Mouse (Mus musculus) erythroblast, adult 5-6 weeks (primary cell): Measurements from ENCODE around the gene Prl3a1. TPM values are rescaled to one million over a fixed set of nuclear protein-coding genes. Genes with fewer than 3 reads are reported as not detected.

Experiments used
- ATAC-seq: replicated peaks from 2 replicates; pipeline ENCODE4 v1.8.0; 2016; ENCODE audit warnings: moderate number of reproducible peaks, mild to moderate bottlenecking, moderate TSS enrichment, inconsistent platforms; ENCODE audit not compliant: poor library complexity, low FRiP score, severe bottlenecking
- total RNA-seq, 2 experiments: library from RNA; stranded (forward) in 1 of 2; stranded (reverse) in 1 of 2; fragments of 150-400 nt in 1 of 2; fragments of 200-764, 138-1000 nt in 1 of 2; gene quantifications; 2 replicates each; pipeline versions ENCODE4 v1.2.3 to v1.2.4; 2015 to 2017; ENCODE audit warnings: low replicate concordance in 2 of 2

Gene Prl3a1
- total RNA-seq (2015; ENCODE audit: low replicate concordance) (not detected in 2 replicates), total RNA-seq (2017; ENCODE audit: low replicate concordance) (not detected in 2 replicates)

DNA sequence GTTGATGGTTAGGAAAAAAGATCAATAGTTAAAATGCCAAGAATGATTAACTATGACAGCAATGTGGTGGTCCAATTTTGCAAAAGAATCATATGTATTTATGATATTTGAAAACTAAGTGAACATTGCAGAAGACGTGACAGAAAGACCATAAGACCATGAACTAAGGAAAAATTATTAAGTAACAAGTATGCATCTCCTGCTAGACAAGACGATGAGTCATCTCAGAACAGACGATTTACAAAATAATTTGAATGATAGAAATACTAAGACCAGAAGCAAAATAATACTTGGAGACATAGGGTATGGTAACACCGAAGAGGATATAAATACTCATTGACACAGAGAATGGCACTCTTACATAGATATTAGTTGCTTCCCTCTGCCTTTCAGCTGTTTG lies at the start of gene Prl3a1:
TSS of gene Prl3a1 (plus strand) at position 301 of the 400 bp plus-strand sequence.
- ATAC-seq, result no peak

GRCm38 (mm10) chr13:27241547-27241946 lies 17.7 kb upstream of the Prl3a1 start, which contains the start of gene Prl3b1:
TSS of gene Prl3b1 (plus strand) at chr13:27241847.
- ATAC-seq, result no peak

DNA sequence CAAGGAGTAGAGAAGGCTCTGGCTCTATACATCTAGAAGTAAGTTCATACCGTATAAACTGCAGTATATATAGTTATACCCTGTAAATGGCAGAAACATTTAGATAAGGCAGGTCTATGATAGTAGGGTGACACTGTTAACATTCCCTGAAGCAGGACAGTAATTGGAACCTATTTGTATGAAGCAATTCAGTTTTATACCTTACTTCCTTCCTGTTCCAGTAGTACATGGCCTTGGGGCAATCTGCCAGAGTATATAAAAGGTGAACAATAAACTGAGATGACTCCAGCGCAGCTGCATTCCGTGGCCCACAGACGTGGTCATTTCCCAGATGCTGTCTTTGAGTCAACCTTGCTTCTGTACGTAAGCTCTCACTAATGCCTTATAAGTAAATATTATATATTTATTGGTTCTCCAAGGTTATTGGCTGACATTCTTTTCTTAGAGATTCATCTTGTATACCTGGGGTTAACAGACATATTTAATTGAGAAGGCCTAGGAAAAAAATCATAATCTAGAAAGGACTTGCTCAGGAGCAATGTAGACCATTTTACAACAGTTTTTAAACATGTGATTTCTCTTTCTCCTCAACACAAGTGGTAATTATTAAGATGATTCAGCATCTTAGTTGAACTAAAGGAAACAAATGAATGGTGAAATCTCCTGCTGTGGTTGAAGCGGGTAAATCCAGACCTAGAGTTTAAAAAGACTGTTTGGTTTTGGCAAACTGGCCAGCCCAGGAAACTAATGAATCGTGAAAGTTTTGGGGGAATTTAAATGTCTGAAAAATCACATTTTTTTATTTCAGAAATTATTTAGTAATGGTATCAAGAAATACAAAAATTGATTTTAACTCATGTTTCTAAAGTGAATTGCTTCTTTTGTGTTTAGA lies 53.3 kb downstream of the Prl3a1 start, which contains the start of gene Prl6a1:
TSS of gene Prl6a1 (plus strand) at position 294 of the 892 bp plus-strand sequence.
- no peak for ATAC-seq

Other genes with a start within 250 kb of the Prl3a1 start
- not detected in 2 replicates for gene Prl, start 201.9 kb upstream of the Prl3a1 start, total RNA-seq (2015; ENCODE audit: low replicate concordance)
- gene Prl, start 201.9 kb upstream of the Prl3a1 start, total RNA-seq (2017; ENCODE audit: low replicate concordance), result not detected in 2 replicates
- not detected in 2 replicates for gene Prl3d1, start 165.2 kb upstream of the Prl3a1 start, total RNA-seq (2015; ENCODE audit: low replicate concordance)
- gene Prl3d1, start 165.2 kb upstream of the Prl3a1 start, total RNA-seq (2017; ENCODE audit: low replicate concordance), result not detected in 2 replicates
- gene Prl3d2, start 137.7 kb upstream of the Prl3a1 start, total RNA-seq (2015; ENCODE audit: low replicate concordance), result not detected in 2 replicates
- gene Prl3d2, start 137.7 kb upstream of the Prl3a1 start, total RNA-seq (2017; ENCODE audit: low replicate concordance), result not detected in 2 replicates
- not detected in 2 replicates for gene Prl3d3, start 102.6 kb upstream of the Prl3a1 start, total RNA-seq (2015; ENCODE audit: low replicate concordance)
- gene Prl3d3, start 102.6 kb upstream of the Prl3a1 start, total RNA-seq (2017; ENCODE audit: low replicate concordance), result not detected in 2 replicates
- not detected in 2 replicates for gene Prl3c1, start 62.8 kb upstream of the Prl3a1 start, total RNA-seq (2015; ENCODE audit: low replicate concordance)
- gene Prl3c1, start 62.8 kb upstream of the Prl3a1 start, total RNA-seq (2017; ENCODE audit: low replicate concordance), result not detected in 2 replicates
- not detected in 2 replicates for gene Prl3b1, start 17.6 kb upstream of the Prl3a1 start, total RNA-seq (2015; ENCODE audit: low replicate concordance)
- not detected in 2 replicates for gene Prl3b1, start 17.6 kb upstream of the Prl3a1 start, total RNA-seq (2017; ENCODE audit: low replicate concordance)
- not detected in 2 replicates for gene Prl6a1, start 53.2 kb downstream of the Prl3a1 start, total RNA-seq (2015; ENCODE audit: low replicate concordance)
- gene Prl6a1, start 53.2 kb downstream of the Prl3a1 start, total RNA-seq (2017; ENCODE audit: low replicate concordance), result not detected in 2 replicates
- gene Prl8a2, start 86.2 kb downstream of the Prl3a1 start, total RNA-seq (2015; ENCODE audit: low replicate concordance), result not detected in 2 replicates
- not detected in 2 replicates for gene Prl8a2, start 86.2 kb downstream of the Prl3a1 start, total RNA-seq (2017; ENCODE audit: low replicate concordance)
- not detected in 2 replicates for gene Prl2b1, start 131.4 kb downstream of the Prl3a1 start, total RNA-seq (2015; ENCODE audit: low replicate concordance)
- gene Prl2b1, start 131.4 kb downstream of the Prl3a1 start, total RNA-seq (2017; ENCODE audit: low replicate concordance), result not detected in 2 replicates
- not detected in 2 replicates for gene Prl8a6, start 179.3 kb downstream of the Prl3a1 start, total RNA-seq (2015; ENCODE audit: low replicate concordance)
- gene Prl8a6, start 179.3 kb downstream of the Prl3a1 start, total RNA-seq (2017; ENCODE audit: low replicate concordance), result not detected in 2 replicates